Mouse (Mus musculus) olfactory bulb, adult 2 months (tissue): ENCODE measurements around the gene Rab6b.

Experiments used
- CTCF ChIP-seq: fragments of 200-500 bp; IDR thresholded peaks from 2 replicates; pipeline ENCODE4 v1.5.1; 2012; ENCODE audit warnings: low read depth, mild to moderate bottlenecking, low read length, moderate library complexity; ENCODE audit not compliant: insufficient read depth
- POLR2A ChIP-seq: fragments of 200-500 bp; IDR thresholded peaks from 2 replicates; pipeline ENCODE4 v1.6.1; 2012; ENCODE audit warnings: mild to moderate bottlenecking, low read depth, low read length, moderate library complexity; ENCODE audit not compliant: insufficient read depth

- TF ChIP-seq CTCF (no peak), POLR2A (no peak)
These were observed 27.9 kb downstream of the Rab6b start for GRCm38 (mm10) chr9:103139481-103139880.
